Mouse (Mus musculus) liver, embryonic 13.5 days (tissue): ENCODE data around the gene Rbfox2. TPM values are rescaled to one million over a fixed set of nuclear protein-coding genes. Genes with fewer than 3 reads are reported as not detected.

Source experiments
- ATAC-seq: fragments of 200-750 bp; cut with Nextera tagmentation; 2 replicates; pipeline ENCODE4 v1.8.0; 2017; ENCODE audit warnings: low read depth, mild to moderate bottlenecking, moderate number of reproducible peaks, moderate library complexity
- DNase-seq: peaks from one replicate; pipeline ENCODE4 v3.0.0; 2022
- H3K27ac ChIP-seq: fragments of 300-500 bp; sonication (generic); 2 replicates; pipeline ENCODE4 v1.5.1; 2015; ENCODE audit warnings: moderate library complexity, mild to moderate bottlenecking, inconsistent platforms
- H3K27me3 ChIP-seq: fragments of 300-500 bp; sonication (generic); 2 replicates; pipeline ENCODE4 v1.6.1; 2015; ENCODE audit warnings: mild to moderate bottlenecking, inconsistent platforms
- H3K36me3 ChIP-seq: fragments of 300-500 bp; sonication (generic); 2 replicates; pipeline ENCODE4 v1.6.1; 2015; ENCODE audit warnings: mild to moderate bottlenecking, inconsistent platforms
- H3K4me1 ChIP-seq: fragments of 300-500 bp; sonication (generic); replicated peaks from 2 replicates; pipeline ENCODE4 v1.6.1; 2015; ENCODE audit warnings: inconsistent platforms
- H3K4me2 ChIP-seq: fragments of 300-500 bp; sonication (generic); 2 replicates; pipeline ENCODE4 v1.6.1; 2015; ENCODE audit warnings: inconsistent platforms, mild to moderate bottlenecking, moderate library complexity
- H3K4me3 ChIP-seq: fragments of 300-500 bp; sonication (generic); replicated peaks from 2 replicates; pipeline ENCODE4 v1.5.1; 2015; ENCODE audit warnings: mild to moderate bottlenecking, inconsistent platforms
- H3K9ac ChIP-seq: fragments of 300-500 bp; sonication (generic); 2 replicates; pipeline ENCODE4 v1.6.1; 2015; ENCODE audit warnings: mild to moderate bottlenecking, inconsistent platforms
- H3K9me3 ChIP-seq: fragments of 300-500 bp; sonication (generic); replicated peaks from 2 replicates; pipeline ENCODE4 v1.6.1; 2016; ENCODE audit warnings: inconsistent platforms
- WGBS: fragments of 180-500 bp; shearing (Covaris S2); methylation state at CpG from one replicate; pipeline ENCODE4 v1.1.7; 2015; ENCODE audit not compliant: insufficient replicate concordance; 5-methylcytosine and 5-hydroxymethylcytosine counted together
- polyA plus RNA-seq: library from polyadenylated mRNA; unstranded; fragments of >200 nt; fragmentation: Nextera tagmentation; extraction: Ambion mirVana; gene quantifications from 2 replicates; pipeline ENCODE4 v1.2.1, GENCODE M21; 2015

The Rbfox2 gene
- polyA plus RNA-seq, 1 experiment from 2014 or later, result 6.7 TPM

- 73% methylated on average over 9 of the region's 9 CpGs for WGBS
- Histone ChIP-seq H3K4me1 (peaks cover 4% of the 10 kb centered on the region; the same call in 1 of the 2 replicates), H3K4me2 (no peak overlapping the region), H3K9ac (no peak overlapping the region), H3K27me3 (no peaks in the 10 kb centered on the region), H3K9me3 (no peaks in the 10 kb centered on the region), H3K27ac (no peak overlapping the region), H3K4me3 (no peak overlapping the region), H3K36me3 (no peaks in the 10 kb centered on the region; the same call in 1 of the 2 replicates)
- DNase-seq (no peak), ATAC-seq (no peak)
Measured at GRCm38 (mm10) chr15:77116139-77116722, 190.6 kb downstream of the Rbfox2 start.

GRCm38 (mm10) chr15:77115456-77115855 is 191.3 kb downstream of the Rbfox2 start:
- H3K4me3 ChIP-seq, result no peak overlapping the region
- no peak for DNase-seq
- no peak overlapping the region for H3K4me2 ChIP-seq
- H3K9ac ChIP-seq, result no peak overlapping the region
- no peak overlapping the region for H3K27ac ChIP-seq
- 68% methylated on average over 4 of the region's 4 CpGs for WGBS
- H3K9me3 ChIP-seq, result no peaks in the 10 kb centered on the region
- no peaks in the 10 kb centered on the region for H3K27me3 ChIP-seq
- H3K4me1 ChIP-seq, result 0 out of 2 replicates have a peak, but pooled peaks cover under 1% of the 10 kb centered on the region
- ATAC-seq, result no peak
- H3K36me3 ChIP-seq, result no peaks in the 10 kb centered on the region; the same call in 1 of the 2 replicates

GRCm38 (mm10) chr15:77113591-77113990 is 193.2 kb downstream of the Rbfox2 start:
- Histone ChIP-seq H3K4me3 (no peak overlapping the region), H3K27me3 (no peaks in the 10 kb centered on the region), H3K9ac (no peak overlapping the region), H3K9me3 (no peaks in the 10 kb centered on the region), H3K36me3 (no peaks in the 10 kb centered on the region), H3K4me1 (no peaks in the 10 kb centered on the region), H3K4me2 (no peak overlapping the region), H3K27ac (no peak overlapping the region)
- WGBS, result 78% methylated on average over 9 of the region's 9 CpGs
- DNase-seq (no peak), ATAC-seq (no peak)

DNA sequence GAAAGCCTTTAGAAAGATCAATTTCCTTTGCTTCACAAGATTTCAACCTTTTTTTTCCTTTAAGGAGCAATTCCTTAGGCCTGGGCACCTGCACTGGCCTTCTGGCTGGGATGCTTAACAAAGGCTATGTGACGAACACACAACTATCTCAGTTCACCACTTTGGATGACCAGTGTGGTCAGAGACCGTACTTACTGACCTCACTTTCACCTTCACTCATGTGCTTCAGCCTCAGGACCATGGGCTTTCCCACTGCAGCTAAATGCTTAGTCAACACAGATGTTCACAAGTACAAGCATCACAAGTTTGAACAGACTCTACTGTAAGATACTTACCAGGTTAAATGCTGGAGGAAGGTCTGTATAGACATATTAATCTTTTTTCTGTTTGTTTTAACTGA is 194.4 kb downstream of the Rbfox2 start:
- H3K27me3 ChIP-seq, result no peaks in the 10 kb centered on the region
- no peak for ATAC-seq
- no peak overlapping the region for H3K9ac ChIP-seq
- WGBS, result 68% methylated on average over 2 of the region's 2 CpGs
- no peak overlapping the region for H3K4me2 ChIP-seq
- H3K4me1 ChIP-seq, result no peaks in the 10 kb centered on the region
- H3K9me3 ChIP-seq, result no peaks in the 10 kb centered on the region
- no peak overlapping the region for H3K4me3 ChIP-seq
- no peak overlapping the region for H3K27ac ChIP-seq
- no peak for DNase-seq
- H3K36me3 ChIP-seq, result no peaks in the 10 kb centered on the region

- DNase-seq (no peak), ATAC-seq (no peak)
- no peak overlapping the region for H3K27ac ChIP-seq
- no peak overlapping the region for H3K4me2 ChIP-seq
- H3K9ac ChIP-seq, result no peak overlapping the region
- 60% methylated on average over 7 of the region's 7 CpGs for WGBS
- no peaks in the 10 kb centered on the region for H3K36me3 ChIP-seq
- H3K4me1 ChIP-seq, result no peaks in the 10 kb centered on the region
- no peak overlapping the region for H3K4me3 ChIP-seq
- no peaks in the 10 kb centered on the region for H3K9me3 ChIP-seq
- H3K27me3 ChIP-seq, result no peaks in the 10 kb centered on the region
Measured at GRCm38 (mm10) chr15:77111924-77112323, 194.9 kb downstream of the Rbfox2 start.

DNA sequence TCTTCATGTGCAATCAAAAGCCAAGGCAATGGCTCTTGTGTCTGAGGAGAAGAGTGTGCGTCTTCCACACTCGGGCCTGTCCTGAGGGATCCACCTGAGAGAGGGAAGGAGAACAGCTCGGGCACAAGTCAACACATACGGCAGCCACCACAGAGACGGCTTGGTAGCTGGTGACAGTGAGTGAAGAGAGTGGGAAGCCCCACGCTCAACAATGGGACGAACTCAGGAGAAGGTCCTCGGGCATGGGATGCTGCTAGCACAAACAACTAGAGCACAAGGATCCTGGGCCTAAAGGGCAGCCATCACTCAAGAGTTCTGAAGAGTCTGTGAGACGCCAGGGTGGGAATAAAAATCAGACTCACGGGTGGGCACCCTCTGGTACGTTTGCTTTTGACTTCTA is 196.4 kb downstream of the Rbfox2 start:
- Histone ChIP-seq H3K4me3 (no peak overlapping the region), H3K9ac (no peak overlapping the region), H3K4me2 (no peak overlapping the region), H3K9me3 (no peaks in the 10 kb centered on the region), H3K36me3 (no peaks in the 10 kb centered on the region), H3K27me3 (no peaks in the 10 kb centered on the region), H3K4me1 (no peaks in the 10 kb centered on the region; the same call in 1 of the 2 replicates), H3K27ac (no peak overlapping the region)
- DNase-seq, result no peak
- ATAC-seq, result no peak
- 71% methylated on average over 11 of the region's 11 CpGs for WGBS

DNA sequence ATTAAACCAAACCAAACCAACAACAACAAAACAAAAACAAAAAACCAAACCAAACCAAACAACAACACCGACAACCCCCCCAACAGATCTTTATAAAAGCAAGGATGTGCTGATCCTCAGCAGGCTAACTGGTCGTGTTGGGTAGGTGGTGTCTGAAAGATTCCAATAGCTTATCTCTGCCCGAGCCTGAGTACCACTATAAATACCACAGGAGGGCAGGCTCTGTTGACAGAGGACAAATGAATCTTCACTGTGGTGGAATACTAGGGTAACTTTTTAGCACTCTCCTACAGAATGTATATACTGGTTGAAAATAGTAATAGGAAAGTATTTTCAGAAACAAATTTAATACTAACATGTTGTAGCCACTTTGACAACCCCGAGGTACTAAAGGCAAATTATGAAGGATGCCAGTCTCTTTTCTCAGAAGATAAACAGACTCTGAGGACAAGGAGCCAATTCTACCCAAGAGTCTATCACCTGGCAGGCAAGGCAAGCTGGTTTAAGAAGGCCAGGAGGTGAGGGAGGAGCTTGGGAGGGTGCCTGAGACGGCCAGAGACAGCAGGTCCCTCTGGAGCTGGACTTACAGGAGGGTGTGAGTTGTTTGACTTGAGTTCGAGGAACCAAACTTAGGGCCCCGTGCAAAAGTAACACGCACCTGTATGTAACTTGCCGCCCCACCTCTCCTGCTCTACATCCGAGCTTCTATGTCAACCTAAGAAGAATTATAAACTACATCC is 199.5 kb downstream of the Rbfox2 start:
- Histone ChIP-seq H3K9me3 (no peaks in the 10 kb centered on the region), H3K27ac (no peak overlapping the region), H3K4me3 (no peak overlapping the region), H3K27me3 (no peaks in the 10 kb centered on the region), H3K4me1 (peaks cover 11% of the 10 kb centered on the region), H3K4me2 (no peak overlapping the region), H3K9ac (no peak overlapping the region), H3K36me3 (no peaks in the 10 kb centered on the region)
- no peak for ATAC-seq
- WGBS, result 59% methylated on average over 10 of the region's 10 CpGs
- no peak for DNase-seq

DNA sequence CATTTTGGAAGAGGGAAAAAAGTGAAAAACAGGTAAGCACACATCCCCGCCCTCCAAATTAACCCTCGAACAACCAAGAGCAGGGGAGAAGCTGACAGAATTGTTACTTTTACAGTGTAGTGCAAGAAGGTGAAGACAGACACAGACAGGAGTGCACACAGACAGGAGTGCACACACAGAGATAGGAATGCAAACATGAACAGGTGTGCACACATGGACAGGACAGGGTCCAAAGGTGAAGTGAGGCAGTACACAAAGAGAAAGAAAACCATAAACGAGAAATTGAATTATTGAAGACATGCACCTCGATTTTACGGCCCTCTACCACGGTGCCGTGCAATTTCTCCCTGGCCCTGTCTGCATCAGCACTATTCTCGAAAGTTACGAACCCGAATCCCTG is 201.5 kb downstream of the Rbfox2 start:
- Histone ChIP-seq H3K4me2 (no peak overlapping the region), H3K27ac (no peak overlapping the region), H3K4me1 (peaks cover 11% of the 10 kb centered on the region), H3K4me3 (no peak overlapping the region), H3K36me3 (peaks cover 7% of the 10 kb centered on the region), H3K9ac (no peak overlapping the region), H3K27me3 (no peaks in the 10 kb centered on the region), H3K9me3 (no peaks in the 10 kb centered on the region)
- ATAC-seq (no peak), DNase-seq (no peak)
- WGBS, result 72% methylated on average over 10 of the region's 10 CpGs

GRCm38 (mm10) chr15:77104349-77105158 is 202.2 kb downstream of the Rbfox2 start:
- peaks cover 7% of the 10 kb centered on the region for H3K36me3 ChIP-seq
- 76% methylated on average over 10 of the region's 10 CpGs for WGBS
- H3K9ac ChIP-seq, result no peak overlapping the region
- peaks cover 11% of the 10 kb centered on the region for H3K4me1 ChIP-seq
- no peak overlapping the region for H3K4me3 ChIP-seq
- H3K27ac ChIP-seq, result no peak overlapping the region
- H3K4me2 ChIP-seq, result no peak overlapping the region
- ATAC-seq (no peak), DNase-seq (no peak)
- no peaks in the 10 kb centered on the region for H3K27me3 ChIP-seq
- H3K9me3 ChIP-seq, result no peaks in the 10 kb centered on the region

- DNase-seq (no peak), ATAC-seq (no peak)
- Histone ChIP-seq H3K27me3 (no peaks in the 10 kb centered on the region), H3K4me1 (peaks cover 11% of the 10 kb centered on the region), H3K9ac (no peak overlapping the region), H3K27ac (no peak overlapping the region), H3K36me3 (peaks cover 11% of the 10 kb centered on the region), H3K4me2 (no peak overlapping the region), H3K4me3 (no peak overlapping the region), H3K9me3 (no peaks in the 10 kb centered on the region)
- 58% methylated on average over 5 of the region's 5 CpGs for WGBS
Measured at GRCm38 (mm10) chr15:77102685-77103084, 204.1 kb downstream of the Rbfox2 start.

DNA sequence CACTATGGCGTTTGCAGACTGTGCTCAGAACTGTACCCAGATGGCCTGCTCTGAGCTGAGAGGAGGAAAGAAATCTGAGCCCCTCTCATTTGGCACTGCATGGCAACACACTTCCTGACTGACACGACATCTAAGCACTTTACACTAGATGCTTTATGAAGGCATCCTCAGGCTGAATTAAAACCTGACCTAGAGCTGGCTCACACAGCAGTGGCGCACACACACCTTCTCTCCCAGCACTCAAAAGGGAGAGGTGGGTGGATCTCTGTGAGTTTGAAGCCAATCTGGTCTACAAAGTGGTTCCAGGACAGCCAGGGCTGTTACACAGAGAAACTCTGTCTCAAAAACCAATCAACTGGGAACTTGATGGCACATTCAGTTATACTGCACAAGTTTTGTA is 207.0 kb downstream of the Rbfox2 start:
- WGBS, result 52% methylated on average over 3 of the region's 3 CpGs
- no peak overlapping the region for H3K4me2 ChIP-seq
- no peak for DNase-seq
- H3K9me3 ChIP-seq, result no peaks in the 10 kb centered on the region
- H3K27ac ChIP-seq, result no peak overlapping the region
- no peak overlapping the region for H3K9ac ChIP-seq
- no peak overlapping the region for H3K4me3 ChIP-seq
- ATAC-seq, result no peak
- H3K27me3 ChIP-seq, result no peaks in the 10 kb centered on the region
- peaks cover 11% of the 10 kb centered on the region for H3K36me3 ChIP-seq
- peaks cover 8% of the 10 kb centered on the region for H3K4me1 ChIP-seq
